Mouse (Mus musculus) cerebellum, adult 2 months (tissue): ENCODE results near the gene Gabra5.

ENCODE experiments used
- CTCF ChIP-seq: fragments of 200-500 bp; IDR thresholded peaks from 2 replicates; pipeline ENCODE4 v1.5.1; 2011; ENCODE audit warnings: low read depth, mild to moderate bottlenecking, control low read depth, low read length, moderate library complexity, borderline replicate concordance; ENCODE audit not compliant: insufficient read depth
- POLR2A ChIP-seq: fragments of 200-500 bp; IDR thresholded peaks from 2 replicates; pipeline ENCODE4 v1.6.1; 2011; ENCODE audit warnings: low read length, control low read depth, borderline replicate concordance; ENCODE audit not compliant: insufficient read depth

DNA sequence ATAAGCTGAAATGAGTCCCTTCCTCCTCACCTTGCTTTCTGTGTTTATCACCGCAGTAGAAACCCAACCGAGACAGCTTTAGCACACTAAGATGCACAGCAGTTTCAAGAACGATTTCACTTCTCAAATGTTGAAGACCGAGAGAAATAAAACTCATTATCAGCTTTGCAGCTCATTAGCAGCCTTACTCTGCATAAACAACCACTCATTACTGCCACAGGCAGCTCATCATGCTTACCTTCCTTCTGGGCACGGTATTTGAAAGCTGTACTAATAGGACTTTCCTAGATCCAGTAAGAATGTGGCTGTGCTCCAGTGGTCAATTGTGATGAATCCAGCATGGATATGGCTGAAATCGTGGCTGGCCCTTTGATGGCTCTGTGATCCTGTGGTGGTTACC lies 23.0 kb downstream of the Gabra5 start:
- TF ChIP-seq CTCF = no peak
- no peak for TF ChIP-seq POLR2A
